Mouse (Mus musculus) midbrain, postnatal 0 days (tissue): ENCODE measurements around the gene Asap2. TPM values are rescaled to one million over a fixed set of nuclear protein-coding genes. Genes with fewer than 3 reads are reported as not detected.

ENCODE experiments used
- ATAC-seq: fragments of 200-750 bp; cut with Nextera tagmentation; 2 replicates; pipeline ENCODE4 v1.8.0; 2017; ENCODE audit warnings: moderate number of reproducible peaks, mild to moderate bottlenecking, moderate TSS enrichment, moderate library complexity; ENCODE audit not compliant: low FRiP score
- DNase-seq: peaks from one replicate; pipeline ENCODE4 v3.0.0-alpha.2; 2015; ENCODE audit warnings: low spot score
- H3K27ac ChIP-seq: fragments of 300-500 bp; sonication (generic); 2 replicates; pipeline ENCODE4 v1.5.1; 2014; ENCODE audit warnings: low read depth, mild to moderate bottlenecking, low read length, mixed read lengths
- H3K27me3 ChIP-seq: fragments of 300-500 bp; sonication (generic); 2 replicates; pipeline ENCODE4 v1.6.1; 2014; ENCODE audit warnings: low read length, control low read depth, mixed read lengths; ENCODE audit not compliant: insufficient read depth
- H3K36me3 ChIP-seq: fragments of 300-500 bp; sonication (generic); 2 replicates; pipeline ENCODE4 v1.6.1; 2014; ENCODE audit warnings: low read length, control low read depth, mixed read lengths; ENCODE audit not compliant: insufficient read depth
- H3K4me1 ChIP-seq: fragments of 300-500 bp; sonication (generic); 2 replicates; pipeline ENCODE4 v1.6.1; 2014; ENCODE audit warnings: mild to moderate bottlenecking, control low read depth, antibody characterized with exemption, low read length, mixed read lengths; ENCODE audit not compliant: insufficient read depth
- H3K4me2 ChIP-seq: fragments of 300-500 bp; sonication (generic); 2 replicates; pipeline ENCODE4 v1.6.1; 2014; ENCODE audit warnings: low read depth, mild to moderate bottlenecking, low read length, mixed read lengths; ENCODE audit not compliant: poor library complexity, severe bottlenecking
- H3K4me3 ChIP-seq: fragments of 300-500 bp; sonication (generic); 2 replicates; pipeline ENCODE4 v1.5.1; 2014; ENCODE audit warnings: low read depth, mild to moderate bottlenecking, low read length, moderate library complexity
- H3K9ac ChIP-seq: fragments of 300-500 bp; sonication (generic); replicated peaks from 2 replicates; pipeline ENCODE4 v1.6.1; 2014; ENCODE audit warnings: mild to moderate bottlenecking, low read length, moderate library complexity, mixed read lengths; ENCODE audit not compliant: poor library complexity, severe bottlenecking
- H3K9me3 ChIP-seq: fragments of 300-500 bp; sonication (generic); 2 replicates; pipeline ENCODE4 v1.6.1; 2016; ENCODE audit warnings: low read length, control low read depth
- CTCF ChIP-seq: IDR thresholded peaks from 2 replicates; pipeline ENCODE4 v1.5.1; 2016; ENCODE audit warnings: antibody characterized with exemption, mild to moderate bottlenecking
- WGBS: fragments of 180-500 bp; shearing (Covaris S2); extraction: QIAGEN DNeasy Blood & Tissue Kit; methylation state at CpG from one replicate; pipeline ENCODE4 v1.1.7; 2014; 5-methylcytosine and 5-hydroxymethylcytosine counted together
- polyA plus RNA-seq: library from polyadenylated mRNA; unstranded; fragments of >200 nt; fragmentation: Nextera tagmentation; extraction: Ambion mirVana; gene quantifications from 2 replicates; pipeline ENCODE4 v1.2.1, GENCODE M21; 2015
- total RNA-seq: library from RNA; depleted of rRNA; stranded (reverse); fragments of >200 nt; gene quantifications from 2 replicates; pipeline ENCODE4 v1.2.3, GENCODE M21; 2014

Gene Asap2
- total and polyA plus RNA-seq, 2 experiments from 2014 or later = 14.7 to 21.3 TPM

DNA sequence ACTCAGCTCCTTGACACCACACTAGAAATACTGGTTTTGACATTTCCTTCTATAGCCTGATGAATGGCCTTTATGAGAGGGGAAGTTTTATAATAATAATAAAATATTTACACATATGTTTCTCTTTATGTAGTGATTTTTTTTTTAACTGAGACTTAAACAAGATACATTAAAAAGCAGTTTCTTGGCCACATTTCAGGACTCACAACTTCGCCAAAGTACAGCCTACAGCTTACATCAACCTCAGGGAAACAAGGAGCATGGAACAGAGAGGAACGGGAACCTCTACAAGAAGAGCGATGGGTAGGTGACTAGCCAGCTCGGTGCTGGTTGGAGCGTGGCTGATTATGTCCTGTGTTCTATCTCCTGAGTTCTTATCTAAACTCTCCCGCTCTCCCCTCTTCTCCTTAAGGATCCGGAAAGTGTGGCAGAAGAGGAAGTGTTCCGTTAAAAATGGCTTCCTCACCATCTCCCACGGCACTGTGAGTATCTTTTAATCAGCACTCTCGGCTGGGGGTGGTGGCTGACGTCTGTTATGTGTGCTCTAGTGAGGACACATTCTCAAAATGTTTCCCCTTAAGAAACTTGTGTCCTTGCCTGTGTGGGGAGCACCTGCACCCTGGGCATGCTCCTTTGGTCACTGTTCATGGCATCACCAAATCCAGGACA is 227.7 kb downstream of the Asap2 start:
- ATAC-seq = no peak

DNA sequence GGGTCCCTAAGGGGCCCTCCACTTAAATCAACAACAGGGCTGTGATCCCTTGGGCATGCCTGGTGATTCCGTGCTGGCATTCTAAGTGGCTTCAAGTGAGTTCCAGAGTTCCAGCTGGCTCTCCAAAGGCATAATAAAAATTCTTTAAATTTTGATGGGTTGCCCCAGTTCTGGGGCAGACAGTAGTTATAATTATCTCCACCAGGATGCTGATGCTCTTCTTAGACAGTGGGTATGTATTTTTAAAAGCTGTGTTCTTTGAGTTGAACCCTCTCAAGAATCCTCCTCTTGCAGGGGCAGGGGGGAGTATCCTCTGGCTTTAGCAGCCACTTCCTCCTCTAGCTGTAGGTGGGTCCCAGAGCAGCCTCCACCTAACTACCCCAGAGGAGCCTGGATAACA is 230.3 kb downstream of the Asap2 start:
- Histone ChIP-seq H3K27ac (no peak overlapping the region), H3K9me3 (no peaks in the 10 kb centered on the region), H3K9ac (no peak overlapping the region), H3K4me3 (no peak overlapping the region), H3K4me2 (no peak overlapping the region), H3K4me1 (no peaks in the 10 kb centered on the region), H3K36me3 (peaks cover 23% of the 10 kb centered on the region), H3K27me3 (no peaks in the 10 kb centered on the region)
- DNase-seq = no peak
- ATAC-seq = no peak
- 79% methylated on average over 1 of the region's 1 CpGs for WGBS
- no peak for TF ChIP-seq CTCF

More for the DNA sequence above, 227.7 kb downstream of the Asap2 start:
- H3K4me2 ChIP-seq = no peak overlapping the region
- DNase-seq = no peak
- WGBS = 90% methylated on average over 9 of the region's 11 CpGs
- H3K4me1 ChIP-seq = no peaks in the 10 kb centered on the region
- H3K27me3 ChIP-seq = no peaks in the 10 kb centered on the region
- no peak overlapping the region for H3K4me3 ChIP-seq
- no peak overlapping the region for H3K27ac ChIP-seq
- no peak overlapping the region for H3K9ac ChIP-seq
- no peak for TF ChIP-seq CTCF
- H3K36me3 ChIP-seq = peaks cover 36% of the 10 kb centered on the region
- H3K9me3 ChIP-seq = no peaks in the 10 kb centered on the region

DNA sequence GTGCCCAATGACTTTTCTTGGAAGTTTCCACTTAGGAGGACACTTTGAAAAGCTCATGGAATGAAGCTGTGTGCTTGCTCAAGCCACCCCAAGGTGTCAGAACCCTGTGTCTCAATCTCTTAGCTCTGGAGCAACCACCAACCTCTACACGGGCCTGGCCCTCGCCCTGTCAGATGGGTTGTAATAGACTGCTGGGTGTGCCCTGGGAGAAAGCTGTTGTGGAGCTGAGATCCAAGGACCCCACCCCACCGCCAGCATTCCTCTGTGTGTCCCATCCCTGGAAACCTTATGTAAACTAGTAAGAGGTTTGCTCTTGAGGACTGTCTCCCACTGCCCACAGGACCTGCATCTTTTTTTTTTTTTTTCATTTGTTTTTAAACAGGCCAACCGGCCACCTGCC is 233.7 kb downstream of the Asap2 start:
- WGBS = 88% methylated on average over 4 of the region's 4 CpGs
- no peak overlapping the region for H3K4me2 ChIP-seq
- H3K4me3 ChIP-seq = no peak overlapping the region
- H3K9ac ChIP-seq = no peak overlapping the region
- H3K36me3 ChIP-seq = peaks cover 8% of the 10 kb centered on the region
- H3K4me1 ChIP-seq = no peaks in the 10 kb centered on the region
- no peaks in the 10 kb centered on the region for H3K9me3 ChIP-seq
- H3K27me3 ChIP-seq = no peaks in the 10 kb centered on the region
- no peak for TF ChIP-seq CTCF
- no peak for DNase-seq
- no peak for ATAC-seq
- H3K27ac ChIP-seq = no peak overlapping the region

DNA sequence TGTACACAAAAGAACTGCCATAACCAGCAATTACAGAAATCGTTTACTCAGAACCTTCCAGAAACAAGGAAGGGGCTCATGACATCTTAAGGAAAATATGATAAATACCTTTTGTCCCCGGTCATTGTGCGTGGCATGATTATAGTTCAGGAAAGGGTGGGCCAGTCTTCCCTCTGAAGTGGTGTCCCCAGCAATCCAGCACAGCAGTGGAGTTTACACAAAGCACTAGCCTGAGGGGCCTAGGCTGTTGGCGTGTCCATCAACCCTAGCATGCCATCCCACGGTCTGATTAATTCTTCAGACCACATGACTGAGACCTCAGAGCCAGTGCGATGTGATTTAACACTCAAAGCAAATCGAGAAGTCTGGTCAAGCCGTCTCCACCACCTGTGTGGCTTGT is 235.1 kb downstream of the Asap2 start:
- ATAC-seq = no peak
- no peaks in the 10 kb centered on the region for H3K9me3 ChIP-seq
- no peaks in the 10 kb centered on the region for H3K27me3 ChIP-seq
- H3K4me3 ChIP-seq = no peak overlapping the region
- peaks cover 6% of the 10 kb centered on the region for H3K36me3 ChIP-seq
- no peak overlapping the region for H3K27ac ChIP-seq
- TF ChIP-seq CTCF = no peak
- DNase-seq = peak; percentile 25
- no peak overlapping the region for H3K9ac ChIP-seq
- WGBS = 64% methylated on average over 8 of the region's 8 CpGs
- no peak overlapping the region for H3K4me2 ChIP-seq
- no peaks in the 10 kb centered on the region for H3K4me1 ChIP-seq

DNA sequence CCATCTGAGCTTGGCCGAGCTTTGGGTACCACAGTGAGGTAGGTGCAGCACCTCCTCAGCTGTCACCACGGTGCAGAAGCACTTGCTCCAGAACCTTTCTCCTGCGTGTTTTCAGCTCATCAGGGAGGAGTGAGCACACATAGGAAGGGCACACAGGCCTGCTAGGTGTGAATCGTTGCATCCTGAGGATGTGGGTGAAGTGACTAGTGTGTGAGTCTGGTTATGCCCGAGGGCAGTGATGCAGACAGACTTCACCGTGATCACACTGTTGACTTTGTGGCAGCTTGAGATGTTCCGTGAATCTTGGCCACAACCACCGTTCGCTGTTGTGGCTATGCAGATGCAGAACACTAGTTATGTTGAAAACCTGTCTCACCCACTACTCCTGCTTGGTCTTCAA is 236.1 kb downstream of the Asap2 start:
- 88% methylated on average over 9 of the region's 9 CpGs for WGBS
- Histone ChIP-seq H3K36me3 (peaks cover 9% of the 10 kb centered on the region; the same call in 1 of the 2 replicates), H3K4me2 (no peak overlapping the region), H3K9ac (no peak overlapping the region), H3K27me3 (no peaks in the 10 kb centered on the region), H3K4me3 (no peak overlapping the region), H3K27ac (no peak overlapping the region), H3K9me3 (no peaks in the 10 kb centered on the region), H3K4me1 (no peaks in the 10 kb centered on the region)
- DNase-seq (no peak), ATAC-seq (no peak)
- no peak for TF ChIP-seq CTCF

DNA sequence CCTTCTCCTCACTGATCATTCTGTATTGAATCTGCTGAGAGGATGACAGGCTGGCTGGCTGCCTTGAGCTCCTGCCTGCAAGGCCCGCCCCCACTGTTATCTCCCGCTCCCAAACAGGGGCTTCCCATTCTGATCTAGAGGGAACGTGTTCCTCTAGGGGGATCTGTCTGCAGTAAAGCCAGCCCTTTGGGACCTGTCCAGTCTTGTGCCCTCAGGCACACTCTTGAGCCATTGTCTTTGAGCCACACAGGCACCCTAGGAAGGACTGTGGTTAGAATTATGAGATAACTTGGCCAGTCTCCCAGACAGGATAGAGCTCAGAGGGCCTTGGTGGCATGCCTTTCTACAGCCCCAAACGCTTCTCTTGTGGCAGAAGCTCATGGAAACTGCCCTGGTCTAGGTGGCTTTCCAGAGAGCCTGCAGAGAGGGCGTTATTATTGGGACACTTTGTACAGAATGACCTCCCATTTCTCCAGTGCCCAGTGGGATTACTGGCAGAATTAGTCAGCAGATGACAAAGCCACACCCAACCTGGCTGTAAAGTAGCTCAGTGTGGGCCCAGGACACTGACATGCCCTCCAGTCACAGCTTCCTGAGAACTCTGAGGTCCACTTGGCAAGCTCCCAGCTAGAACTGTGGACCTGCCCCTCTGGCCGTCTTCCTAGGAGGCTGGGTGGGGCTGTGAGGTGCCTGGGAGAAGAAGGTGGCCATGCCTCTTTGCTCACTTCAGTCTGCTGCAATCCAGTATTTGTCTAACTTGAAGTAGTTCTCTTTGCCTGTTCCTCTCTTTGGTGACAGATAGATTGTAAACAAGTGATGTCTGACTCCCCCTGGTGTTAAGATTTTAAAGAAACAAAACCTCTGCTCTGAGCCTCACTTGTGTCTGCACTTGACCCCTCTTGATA is 237.1 kb downstream of the Asap2 start:
- Histone ChIP-seq H3K36me3 (peaks cover 15% of the 10 kb centered on the region; the same call in 1 of the 2 replicates), H3K4me2 (no peak overlapping the region), H3K27me3 (no peaks in the 10 kb centered on the region), H3K4me3 (no peak overlapping the region), H3K27ac (peak overlapping the region; percentile 26; the same call in 1 of the 2 replicates), H3K9ac (no peak overlapping the region), H3K9me3 (no peaks in the 10 kb centered on the region), H3K4me1 (no peaks in the 10 kb centered on the region)
- peak; percentile 63 for DNase-seq
- ATAC-seq = peak; percentile 39; the same call in 1 of the 2 replicates
- WGBS = 56% methylated on average over 6 of the region's 6 CpGs
- peak; percentile 68 for TF ChIP-seq CTCF
